Comparison of ENCODE assay signal across 8 mouse cellular contexts in the genomic region with DNA sequence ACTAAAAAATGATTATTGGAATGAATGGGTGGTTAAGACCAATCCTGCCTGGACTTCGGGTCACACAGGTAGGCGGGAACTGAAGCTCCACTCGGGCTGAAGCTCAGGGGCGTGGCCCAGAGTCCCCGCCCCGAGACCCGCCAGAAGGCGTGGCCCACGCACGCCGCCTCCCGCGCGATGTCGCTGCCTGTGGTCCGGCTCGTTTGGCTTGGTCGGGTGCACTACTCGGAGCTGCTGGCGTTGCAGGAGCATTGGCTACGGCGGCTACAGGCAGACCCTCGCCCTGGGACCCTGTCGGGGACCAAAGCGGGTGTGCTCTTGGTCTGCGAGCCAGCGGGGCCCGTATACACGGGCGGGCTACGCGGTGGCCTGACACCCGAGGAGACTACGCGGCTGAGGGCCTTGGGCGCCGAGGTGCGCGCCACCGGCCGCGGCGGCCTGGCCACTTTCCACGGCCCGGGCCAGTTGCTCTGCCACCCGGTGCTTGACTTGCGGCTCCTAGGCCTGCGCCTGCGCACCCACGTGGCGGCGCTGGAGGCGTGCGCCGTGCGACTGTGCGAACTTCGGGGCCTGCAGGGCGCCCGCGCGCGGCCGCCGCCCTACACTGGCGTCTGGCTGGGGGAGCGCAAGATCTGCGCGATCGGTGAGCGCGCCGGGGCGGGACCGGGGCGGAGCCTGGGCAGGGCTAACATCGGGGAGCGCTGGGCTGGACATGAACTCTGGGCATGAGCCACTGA. TPM values are rescaled to one million over a fixed set of nuclear protein-coding genes. Genes with fewer than 3 reads are reported as not detected.
DNase-seq lines count a peak whose midpoint lies in the region; ATAC-seq and TF ChIP-seq lines count a peak whose summit lies in the region.

A gene (plus strand): TSS at position 173 of the 737 bp plus-strand sequence.

- peak within 1 kb of the TSS; percentile 82 for H3K4me2 ChIP-seq in embryonic facial prominence, embryonic 14.5 days (ENCODE audit: low read depth, low read length)
- peak within 1 kb of the TSS; percentile 69 for H3K4me2 ChIP-seq in limb, embryonic 14.5 days (replicated peaks; ENCODE audit: low read depth, low read length, severe bottlenecking)
- peak within 1 kb of the TSS; percentile 84 for H3K4me2 ChIP-seq in midbrain, postnatal 0 days (ENCODE audit: low read depth, low read length, poor library complexity, severe bottlenecking)

- no peaks in the 10 kb centered on the region for H3K27me3 ChIP-seq in embryonic facial prominence, embryonic 14.5 days (replicated peaks; ENCODE audit: control insufficient read depth, insufficient read depth, low read length)
- H3K27me3 ChIP-seq in limb, embryonic 14.5 days (ENCODE audit: control insufficient read depth, insufficient read depth, low read length) = no peaks in the 10 kb centered on the region
- no peaks in the 10 kb centered on the region for H3K27me3 ChIP-seq in midbrain, postnatal 0 days (ENCODE audit: insufficient read depth, low read length)

- peak; percentile 74; the same call in 1 of the 2 replicates for TF ChIP-seq POLR2A in limb, embryonic 14.5 days (IDR thresholded peaks at IDR 0.05; ENCODE audit: borderline replicate concordance, extremely low read depth, insufficient read depth, insufficient read length)

- WGBS in embryonic facial prominence, embryonic 14.5 days = under 1% methylated on average over 58 of the region's 78 CpGs
- under 1% methylated on average over 70 of the region's 78 CpGs for WGBS in limb, embryonic 14.5 days
- whole genome bisulfite sequencing in midbrain, postnatal 0 days = under 1% methylated on average over 65 of the region's 78 CpGs

- H3K9ac ChIP-seq in embryonic facial prominence, embryonic 14.5 days (ENCODE audit: low read depth, low read length) = peak within 1 kb of the TSS; percentile 93
- peak within 1 kb of the TSS; percentile 93 for H3K9ac ChIP-seq in limb, embryonic 14.5 days (ENCODE audit: low read depth, low read length, severe bottlenecking)
- peak within 1 kb of the TSS; percentile 93 for H3K9ac ChIP-seq in midbrain, postnatal 0 days (replicated peaks; ENCODE audit: low read length, poor library complexity, severe bottlenecking)

- peak; percentile 89 for DNase-seq in 3T3-L1 (ENCODE audit: low read depth, low spot score)
- peak; percentile 85 to 90 for DNase-seq in adrenal gland, postnatal 4 days (ENCODE audit: low spot score in 2 of 2)
- DNase-seq in embryonic facial prominence, embryonic 14.5 days (ENCODE audit: low spot score) = peak; percentile 94
- DNase-seq in heart, adult 8-10 months (ENCODE audit: low spot score) = peak; percentile 92
- DNase-seq in kidney, adult 9 months = peak; percentile 97
- peak; percentile 87 for DNase-seq in limb, embryonic 14.5 days (ENCODE audit: low spot score)
- DNase-seq in midbrain, postnatal 0 days (ENCODE audit: low spot score) = peak; percentile 90
- peak; percentile 74 to 81 for DNase-seq in spleen, postnatal 14 days (ENCODE audit: low spot score in 2 of 2)

- peak within 1 kb of the TSS; percentile 97 for H3K4me3 ChIP-seq in embryonic facial prominence, embryonic 14.5 days (ENCODE audit: low read depth, low read length)
- peak within 1 kb of the TSS; percentile 94 for H3K4me3 ChIP-seq in limb, embryonic 14.5 days (replicated peaks; ENCODE audit: low read length)
- H3K4me3 ChIP-seq in midbrain, postnatal 0 days (ENCODE audit: low read depth, low read length) = peak within 1 kb of the TSS; percentile 77

- H3K27ac ChIP-seq in embryonic facial prominence, embryonic 14.5 days (replicated peaks; ENCODE audit: low read depth, low read length) = peak within 1 kb of the TSS; percentile 97
- H3K27ac ChIP-seq in limb, embryonic 14.5 days (replicated peaks; ENCODE audit: low read depth, low read length) = peak within 1 kb of the TSS; percentile 97
- peak within 1 kb of the TSS; percentile 93 for H3K27ac ChIP-seq in midbrain, postnatal 0 days (ENCODE audit: low read depth, low read length)

- ATAC-seq in embryonic facial prominence, embryonic 14.5 days (ENCODE audit: low read depth) = peak; percentile 97
- ATAC-seq in limb, embryonic 14.5 days (ENCODE audit: low FRiP score, low read depth) = peak; percentile 97
- peak; percentile 96 for ATAC-seq in midbrain, postnatal 0 days (ENCODE audit: low FRiP score)

- H3K4me1 ChIP-seq in embryonic facial prominence, embryonic 14.5 days (ENCODE audit: control insufficient read depth, insufficient read depth, low read length) = peaks cover 4% of the 10 kb centered on the region
- H3K4me1 ChIP-seq in limb, embryonic 14.5 days (ENCODE audit: control insufficient read depth, insufficient read depth, low read length) = peaks cover 4% of the 10 kb centered on the region; the same call in 1 of the 2 replicates
- no peaks in the 10 kb centered on the region for H3K4me1 ChIP-seq in midbrain, postnatal 0 days (ENCODE audit: insufficient read depth, low read length)

- peak; percentile 24; the same call in 1 of the 2 replicates for TF ChIP-seq CTCF in midbrain, postnatal 0 days (IDR thresholded peaks at IDR 0.05)

- no peaks in the 10 kb centered on the region for H3K36me3 ChIP-seq in embryonic facial prominence, embryonic 14.5 days (ENCODE audit: control insufficient read depth, insufficient read depth, low read length)
- H3K36me3 ChIP-seq in limb, embryonic 14.5 days (ENCODE audit: control insufficient read depth, insufficient read depth, low read length) = no peaks in the 10 kb centered on the region
- no peaks in the 10 kb centered on the region for H3K36me3 ChIP-seq in midbrain, postnatal 0 days (ENCODE audit: insufficient read depth, low read length)

- no peaks in the 10 kb centered on the region for H3K9me3 ChIP-seq in embryonic facial prominence, embryonic 14.5 days (ENCODE audit: control insufficient read depth, low read length)
- no peaks in the 10 kb centered on the region for H3K9me3 ChIP-seq in limb, embryonic 14.5 days (ENCODE audit: control insufficient read depth, low read length)
- no peaks in the 10 kb centered on the region for H3K9me3 ChIP-seq in midbrain, postnatal 0 days (ENCODE audit: low read length)

RNA-seq across cellular contexts. Expression of the gene that starts here (rescaled TPM):
- 1 to 10 TPM; 6.4 to 7.5 TPM for total RNA-seq in adrenal gland, postnatal 4 days (2021)
- 21.0 and 27.1 TPM in 2 replicates for polyA plus RNA-seq in embryonic facial prominence, embryonic 14.5 days (2014; fragmentation: Nextera tagmentation; extraction: Ambion mirVana)
- 1 to 10 TPM; 4.4 to 6.3 (median 5.4) TPM for total RNA-seq in heart, adult 8-10 months (2022)
- 16.3 and 18.3 TPM in 2 replicates for polyA plus RNA-seq in limb, embryonic 14.5 days (2012; rRNA removed)
- 23.6 and 25.5 TPM in 2 replicates for polyA plus RNA-seq in limb, embryonic 14.5 days (2014; fragmentation: Nextera tagmentation; extraction: Ambion mirVana)
- total RNA-seq in midbrain, postnatal 0 days (2014; rRNA removed) = 15.5 and 16.6 TPM in 2 replicates
- polyA plus RNA-seq in midbrain, postnatal 0 days (2015; fragmentation: Nextera tagmentation; extraction: Ambion mirVana) = 17.1 and 19.5 TPM in 2 replicates

Comparison
In these comparisons a context has a peak if more than half of its experiments do, and no peak if none do; other contexts are left out.
1. Peak in every context shown above with its lines: DNase-seq, ATAC-seq, H3K4me3 ChIP-seq and H3K27ac ChIP-seq.